Mouse (Mus musculus) T-cell, adult 66 days (primary cell): Measurements from ENCODE around the gene Ly6g5c. TPM values are rescaled to one million over a fixed set of nuclear protein-coding genes. Genes with fewer than 3 reads are reported as not detected.

Source experiments
- total RNA-seq, 2 experiments: library from RNA; stranded (reverse); gene quantifications; 3 replicates in 1 of 2; 4 replicates in 1 of 2; pipeline ENCODE4 v1.2.4; 2023

The Ly6g5c gene
- total RNA-seq = not detected

DNA sequence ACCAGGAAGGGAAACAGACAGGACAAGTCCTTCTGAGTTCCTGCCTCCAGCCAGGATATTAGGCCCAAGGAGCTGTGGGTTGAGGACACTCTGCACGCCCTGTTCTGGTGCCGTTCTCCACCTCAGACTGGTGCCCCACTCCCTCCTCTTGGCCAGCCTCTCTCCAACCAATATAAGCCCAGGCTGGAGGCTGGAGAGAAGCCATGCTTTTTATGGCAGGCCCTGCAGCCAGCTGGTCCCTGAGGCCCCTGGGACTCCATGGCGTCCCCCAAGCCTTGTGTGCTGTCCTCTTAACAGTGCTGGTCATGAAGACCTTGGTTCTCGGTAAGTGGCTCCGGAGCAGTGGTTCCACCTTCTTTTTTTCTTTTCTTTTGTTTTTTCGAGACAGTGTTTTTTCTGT is at the start of gene Ly6g5c:
TSS of gene Ly6g5c (plus strand) at position 183 of the 400 bp plus-strand sequence.

GRCm38 (mm10) chr17:35058911-35059892 is 48.9 kb upstream of the Ly6g5c start, which contains the start of gene Ddah2:
Ddah2 (plus strand) TSS chr17:35059035.

GRCm38 (mm10) chr17:35064951-35065947 is 42.8 kb upstream of the Ly6g5c start, which contains the start of gene Ly6g6c:
Ly6g6c (plus strand) TSS chr17:35065388.

GRCm38 (mm10) chr17:35066084-35066483 is 42.0 kb upstream of the Ly6g5c start, which contains the start of gene Mpig6b:
Mpig6b (minus strand) TSS chr17:35066184.

DNA sequence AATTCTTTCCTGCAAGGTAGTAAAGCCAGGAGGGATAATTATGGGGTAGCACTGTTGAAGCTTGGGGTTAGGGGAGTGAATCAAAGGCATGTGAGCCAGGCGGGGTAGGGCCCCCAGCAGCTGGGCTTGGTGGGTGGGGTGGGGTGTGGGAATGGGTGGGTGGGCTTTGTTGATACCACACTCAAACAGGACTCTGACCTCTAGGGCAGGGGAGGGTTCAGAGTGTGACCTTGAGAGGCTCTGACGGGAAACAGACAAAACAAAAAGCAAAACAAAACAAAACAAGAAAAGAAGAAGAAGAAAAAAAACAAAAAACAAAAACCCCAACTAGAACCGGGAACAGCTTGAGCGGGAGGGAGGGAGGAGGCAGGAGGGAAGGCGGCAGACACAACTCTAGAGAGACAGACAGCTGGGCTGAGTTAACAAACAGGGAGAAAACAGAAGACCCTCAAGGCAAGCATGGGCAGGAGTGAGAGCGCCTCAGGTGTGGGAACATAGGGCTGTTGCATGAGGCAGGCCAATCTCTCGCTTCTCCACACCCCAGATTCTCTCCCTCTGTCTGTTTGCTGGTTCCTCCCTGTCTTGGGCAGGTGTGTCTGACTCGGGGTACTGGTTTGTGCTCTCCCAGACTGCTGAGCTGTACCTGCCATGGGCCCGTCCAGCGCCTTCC is 31.4 kb upstream of the Ly6g5c start, which contains the start of gene Ly6g6e:
TSS of gene Ly6g6e (plus strand) at position 396 of the 670 bp plus-strand sequence.

DNA sequence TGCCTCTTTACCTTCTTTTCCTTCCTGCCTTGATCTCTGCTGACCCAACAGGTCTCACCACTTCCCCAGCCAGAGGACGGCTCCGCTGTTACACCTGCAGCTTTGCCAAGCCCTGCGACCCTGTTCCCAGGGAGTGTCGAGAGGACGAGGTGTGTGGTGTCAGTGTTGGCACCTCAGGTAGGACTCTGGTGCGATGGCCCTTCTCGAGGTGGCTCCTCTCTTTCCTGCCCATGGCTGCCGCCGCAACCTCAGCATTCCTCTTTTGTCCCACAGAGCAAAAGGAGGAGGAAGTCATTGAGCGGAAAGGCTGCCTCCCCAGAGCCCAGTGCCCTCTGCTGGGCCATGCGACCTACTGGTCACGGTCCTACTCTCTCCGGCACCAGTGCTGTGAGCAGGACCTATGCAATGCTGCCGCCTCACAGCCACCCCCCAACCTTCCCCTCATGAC is 30.3 kb upstream of the Ly6g5c start, which contains the start of gene Ly6g6d:
TSS of gene Ly6g6d (minus strand) at position 280 of the 448 bp plus-strand sequence.

GRCm38 (mm10) chr17:35085208-35085865 is 22.7 kb upstream of the Ly6g5c start, which contains the start of gene Ly6g6f:
Ly6g6f (minus strand) TSS chr17:35085610.

DNA sequence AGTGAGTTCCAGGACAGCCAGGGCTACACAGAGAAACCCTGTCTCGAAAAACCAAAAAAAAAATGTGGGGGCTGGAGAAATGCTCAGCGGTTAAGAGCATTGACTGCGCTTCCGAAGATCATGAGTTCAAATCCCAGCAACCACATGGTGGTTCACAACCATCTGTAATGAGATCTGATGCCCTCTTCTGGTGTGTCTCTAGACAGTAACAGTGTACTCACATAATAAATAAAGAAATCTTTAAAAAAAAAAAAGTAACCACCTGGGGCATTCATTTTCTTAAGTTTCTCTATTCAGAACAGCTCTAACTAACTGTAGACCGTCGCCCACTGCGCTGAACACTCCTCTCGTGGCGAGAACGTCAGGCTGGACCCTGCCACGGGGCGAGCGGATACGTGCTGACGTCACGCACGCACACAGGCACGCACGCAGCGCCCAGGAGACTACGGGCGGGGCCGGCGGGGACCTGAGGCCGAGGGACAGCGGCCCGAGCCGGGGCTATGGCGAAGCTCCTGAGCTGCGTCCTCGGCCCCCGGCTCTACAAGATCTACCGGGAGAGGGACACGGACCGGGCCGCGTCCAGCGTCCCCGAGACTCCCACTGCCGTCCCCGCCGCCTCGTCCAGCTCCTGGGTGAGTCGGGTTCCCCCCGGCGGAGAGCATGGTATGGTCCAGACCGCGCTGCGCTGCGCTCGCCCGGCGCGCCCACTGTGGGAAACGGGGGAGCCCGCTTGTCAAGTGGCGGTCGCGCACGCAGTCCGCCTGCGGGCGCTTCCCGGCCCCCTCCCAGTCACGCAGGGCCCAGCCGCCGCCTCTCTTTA is 19.0 kb upstream of the Ly6g5c start, which contains the start of gene Abhd16a:
TSS of gene Abhd16a (plus strand) at position 439 of the 820 bp plus-strand sequence.

DNA sequence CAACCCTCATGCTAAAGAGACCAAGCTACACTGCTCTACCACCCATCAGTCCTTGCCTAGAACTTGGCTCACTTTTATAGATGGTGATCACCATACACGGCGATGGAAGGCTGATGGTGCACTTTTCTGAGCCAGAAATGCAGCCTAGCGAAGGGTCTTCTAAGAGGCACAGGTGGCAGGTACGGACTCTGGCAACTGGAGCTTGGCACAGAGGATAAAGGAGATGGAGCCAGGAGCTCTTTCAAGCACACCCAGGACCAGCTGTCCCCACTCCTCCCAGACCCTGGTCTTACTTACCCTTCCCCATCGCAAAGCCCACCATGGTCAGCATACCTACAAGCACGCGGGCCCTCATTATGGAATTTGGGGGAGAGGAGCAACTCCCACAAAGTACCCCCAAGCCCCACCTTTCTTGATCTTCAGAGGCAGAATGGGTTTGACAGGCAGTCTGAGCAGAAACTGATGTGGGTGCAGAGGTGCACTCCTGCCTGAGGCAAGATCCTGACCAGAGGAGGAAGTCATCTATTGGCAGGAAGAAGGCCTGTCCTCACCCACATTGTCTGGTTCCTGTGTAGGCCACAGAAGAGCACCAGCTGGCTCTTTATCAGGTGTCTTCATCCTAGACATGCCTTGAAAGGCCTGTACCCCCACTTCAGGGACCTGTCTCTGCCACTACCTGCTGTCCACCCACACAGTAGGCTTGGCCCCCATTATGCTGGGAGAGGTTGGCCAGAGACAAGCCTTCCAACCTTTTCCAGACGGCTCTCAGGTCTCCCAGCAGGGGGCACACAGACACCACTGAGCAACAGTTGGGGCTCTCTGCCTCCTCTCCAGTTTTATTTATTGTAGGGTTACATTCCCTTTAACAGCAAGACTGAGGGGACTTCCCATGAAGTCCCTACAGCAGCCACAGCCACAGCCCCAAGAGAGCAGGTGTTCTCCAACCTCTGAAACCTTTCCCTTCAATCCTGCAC is 7.3 kb downstream of the Ly6g5c start, which contains the start of gene Ly6g5b:
TSS of gene Ly6g5b (minus strand) at position 383 of the 974 bp plus-strand sequence.

DNA sequence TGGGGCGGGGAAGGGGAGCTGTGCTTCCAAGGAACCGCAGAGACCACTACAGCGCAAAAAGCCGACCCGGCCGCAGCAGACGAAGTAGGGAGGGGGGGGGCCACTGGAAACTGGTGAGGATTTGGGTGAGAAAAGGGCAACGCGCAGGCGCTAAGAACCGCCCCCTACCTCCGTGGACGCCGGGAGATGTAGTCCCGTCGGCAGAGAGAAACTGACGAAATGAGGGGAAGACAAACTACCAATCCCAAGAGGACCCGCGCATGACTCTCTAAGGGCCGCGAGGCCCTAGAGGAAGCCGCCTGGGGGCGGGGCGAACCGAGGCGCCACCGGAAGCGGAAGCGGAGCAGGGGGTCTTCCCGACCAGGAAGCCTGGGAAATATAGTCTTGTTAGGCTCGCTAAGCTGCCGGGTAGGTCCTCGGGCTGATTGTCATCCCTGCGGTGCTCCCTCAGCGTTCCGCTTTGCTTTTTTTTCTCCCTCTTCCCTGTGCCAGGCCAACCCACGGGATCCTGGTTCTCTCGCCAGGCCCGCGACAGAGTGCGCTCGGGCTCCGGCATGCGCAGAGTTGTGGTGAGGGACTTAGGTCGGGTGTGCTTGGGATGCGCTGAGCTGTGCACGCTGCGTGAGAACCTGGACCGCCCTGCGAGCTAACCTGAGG is 13.2 kb downstream of the Ly6g5c start, which contains the start of gene Gpank1:
TSS of gene Gpank1 (plus strand) at position 313 of the 657 bp plus-strand sequence.

GRCm38 (mm10) chr17:35121871-35122303 is 13.8 kb downstream of the Ly6g5c start, which contains the start of gene Csnk2b:
Csnk2b (minus strand) TSS chr17:35122053.

DNA sequence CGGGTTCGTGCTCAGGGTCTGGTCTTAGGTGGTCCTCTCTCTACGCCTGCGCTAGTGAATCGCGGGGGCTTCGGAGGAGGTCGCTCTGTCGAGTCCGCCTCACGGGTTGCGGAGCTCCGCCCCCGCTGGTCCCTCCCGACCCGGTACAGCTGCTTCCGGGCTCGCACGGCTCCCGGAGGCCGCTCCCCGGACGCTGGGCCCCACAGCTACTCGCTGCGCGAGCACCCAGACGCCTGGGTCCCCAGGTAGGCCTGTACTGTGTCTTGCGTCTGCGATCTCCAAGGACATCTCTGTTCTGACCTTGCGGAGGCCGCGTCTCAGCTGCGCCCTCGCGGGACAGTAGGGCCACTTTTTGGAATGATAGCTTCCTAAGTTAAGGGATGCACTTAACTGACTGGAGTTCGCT is 18.1 kb downstream of the Ly6g5c start, which contains the start of gene D17H6S53E:
TSS of gene D17H6S53E (plus strand) at position 168 of the 406 bp plus-strand sequence.

DNA sequence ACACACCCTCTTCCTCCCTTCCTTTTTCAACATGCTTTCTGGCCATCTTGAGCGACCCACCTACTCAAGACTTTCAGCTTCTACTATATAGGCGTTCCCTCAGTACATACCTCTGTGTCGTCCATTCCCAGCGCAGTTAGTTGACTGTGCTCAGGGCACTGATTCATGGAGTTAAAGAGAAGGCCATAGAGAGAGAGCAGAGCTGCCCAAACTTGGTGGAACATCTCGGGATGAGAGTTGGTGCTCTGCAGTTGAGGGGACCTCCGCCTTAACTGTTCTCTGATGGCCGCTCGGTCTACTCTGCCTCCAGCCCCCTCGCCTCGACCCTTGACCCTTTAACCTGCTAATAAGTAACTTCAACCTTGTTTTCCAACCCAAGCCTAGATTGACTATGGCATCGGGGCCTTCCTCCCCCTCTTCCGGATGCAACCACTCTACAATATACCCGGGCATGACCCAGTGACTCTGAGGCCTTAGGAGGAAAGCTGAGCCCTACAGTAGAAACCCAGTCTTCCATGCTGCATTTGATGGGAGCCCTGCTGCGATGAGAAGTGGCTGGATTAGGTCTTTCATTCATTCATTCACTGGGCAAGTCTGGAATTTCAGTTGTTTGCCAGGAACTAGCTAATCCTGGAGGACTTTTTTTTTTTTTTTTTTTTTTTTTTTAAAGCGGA is 23.6 kb downstream of the Ly6g5c start, which contains the start of gene Apom:
TSS of gene Apom (minus strand) at position 551 of the 674 bp plus-strand sequence.

DNA sequence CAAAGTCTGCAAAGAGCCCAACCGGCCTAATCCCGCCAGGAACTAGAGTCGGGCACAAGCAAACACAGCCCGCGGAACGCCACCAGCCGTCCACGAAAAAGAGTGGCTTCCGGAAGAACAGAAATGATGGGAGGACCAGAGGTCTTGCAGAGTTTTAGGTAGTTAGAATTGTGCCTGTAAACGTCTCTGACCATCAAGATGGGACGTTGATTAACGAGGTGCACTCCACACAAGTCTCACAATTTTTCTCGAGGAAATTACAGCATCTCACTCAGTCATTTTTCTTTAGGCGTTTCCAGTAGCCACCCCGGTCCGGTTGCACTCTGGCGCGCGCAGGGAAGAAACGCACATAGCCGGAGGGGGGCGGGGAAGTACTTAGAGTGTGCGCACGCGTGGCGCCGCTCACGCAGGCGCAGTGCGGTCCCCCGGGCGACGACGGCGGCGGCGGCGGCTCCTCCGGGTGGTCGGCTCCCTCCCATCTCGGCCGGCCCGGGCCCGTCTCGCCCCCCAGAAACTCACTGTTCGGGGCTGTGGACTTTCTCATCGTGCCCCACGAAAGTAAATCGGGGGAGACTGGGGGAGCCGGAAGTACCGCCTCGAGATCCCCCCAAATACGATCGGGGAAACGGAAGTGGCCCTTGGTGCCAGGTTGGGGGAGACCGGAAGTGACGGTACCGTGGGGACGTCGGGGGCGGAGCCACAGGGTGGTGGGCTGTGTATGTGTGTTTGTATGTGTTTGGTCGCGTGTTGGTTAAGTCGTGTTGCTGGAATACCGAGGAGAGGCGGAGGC is 26.9 kb downstream of the Ly6g5c start, which contains the start of gene Bag6:
TSS of gene Bag6 (plus strand) at position 378 of the 790 bp plus-strand sequence.

